Mouse (Mus musculus) cerebellum, adult 18-20 months (tissue): ENCODE measurements around the gene Shc2.

Source experiments
- DNase-seq, 2 experiments: peaks; one replicate each; pipeline ENCODE4 v3.0.0; 2021

Gene Shc2

GRCm38 (mm10) chr10:79612192-79613135 lies 25.3 kb downstream of the Shc2 start:
- peak; percentile 35 to 50 for DNase-seq

GRCm38 (mm10) chr10:79611296-79611695 lies 26.4 kb downstream of the Shc2 start:
- DNase-seq, result no peak

GRCm38 (mm10) chr10:79609276-79609675 lies 28.4 kb downstream of the Shc2 start:
- no peak for DNase-seq

GRCm38 (mm10) chr10:79607892-79608291 lies 29.8 kb downstream of the Shc2 start:
- DNase-seq, result no peak

- DNase-seq, result no peak
Observed at GRCm38 (mm10) chr10:79606537-79606936, 31.2 kb downstream of the Shc2 start.

- DNase-seq, result no peak
Observed at GRCm38 (mm10) chr10:79597936-79598230, 39.8 kb downstream of the Shc2 start.

- no peak for DNase-seq
Observed at GRCm38 (mm10) chr10:79597051-79597935, 40.4 kb downstream of the Shc2 start.

- DNase-seq, result no peak
Observed at GRCm38 (mm10) chr10:79595590-79595929, 42.2 kb downstream of the Shc2 start.

- peak; percentile 73 for DNase-seq
Observed at GRCm38 (mm10) chr10:79594872-79595589, 42.7 kb downstream of the Shc2 start.

- DNase-seq, result no peak
Observed at GRCm38 (mm10) chr10:79594111-79594510, 43.6 kb downstream of the Shc2 start.

GRCm38 (mm10) chr10:79590702-79591101 lies 47.0 kb downstream of the Shc2 start:
- no peak for DNase-seq

- DNase-seq, result no peak
Observed at GRCm38 (mm10) chr10:79587752-79588126, 50.0 kb downstream of the Shc2 start.

- DNase-seq, result no peak
Observed at GRCm38 (mm10) chr10:79587061-79587751, 50.5 kb downstream of the Shc2 start, which contains the start of gene Theg. TSS of gene Theg (minus strand) at chr10:79587331.

GRCm38 (mm10) chr10:79586243-79586642 lies 51.5 kb downstream of the Shc2 start:
- no peak for DNase-seq

- DNase-seq, result no peak
Observed at GRCm38 (mm10) chr10:79585723-79586122, 52.0 kb downstream of the Shc2 start.

GRCm38 (mm10) chr10:79585136-79585535 lies 52.6 kb downstream of the Shc2 start:
- no peak for DNase-seq

- no peak for DNase-seq
Observed at GRCm38 (mm10) chr10:79584426-79584825, 53.3 kb downstream of the Shc2 start.

- no peak for DNase-seq
Observed at GRCm38 (mm10) chr10:79584021-79584420, 53.7 kb downstream of the Shc2 start.

- no peak for DNase-seq
Observed at GRCm38 (mm10) chr10:79581501-79581900, 56.2 kb downstream of the Shc2 start.

GRCm38 (mm10) chr10:79580811-79581210 lies 56.9 kb downstream of the Shc2 start:
- DNase-seq, result peak in 1 of 2 experiments; percentile 18

GRCm38 (mm10) chr10:79580356-79580755 lies 57.4 kb downstream of the Shc2 start:
- DNase-seq, result no peak

- no peak for DNase-seq
Observed at GRCm38 (mm10) chr10:79579781-79580180, 57.9 kb downstream of the Shc2 start.

- DNase-seq, result no peak
Observed at GRCm38 (mm10) chr10:79578891-79579290, 58.8 kb downstream of the Shc2 start.
